ENCODE assay signal across 8 mouse cellular contexts in genomic region chr1:34237211-34237610, GRCm38 (mm10).
DNase-seq lines count a peak whose midpoint lies in the region; ATAC-seq and TF ChIP-seq lines count a peak whose summit lies in the region.

No protein-coding gene starts in this region.

- H3K36me3 ChIP-seq in liver, adult 2 months (ENCODE audit: control insufficient read depth, insufficient read depth, low read length): no peaks in the 10 kb centered on the region
- H3K36me3 ChIP-seq in intestine, postnatal 0 days (ENCODE audit: control insufficient read depth, insufficient read depth): peaks cover under 1% of the 10 kb centered on the region; the same call in 1 of the 2 replicates
- H3K36me3 ChIP-seq in neural tube, embryonic 12.5 days: no peaks in the 10 kb centered on the region

- WGBS in liver, adult 2 months: 18% methylated on average over 14 of the region's 14 CpGs
- WGBS in intestine, postnatal 0 days: 45% methylated on average over 14 of the region's 14 CpGs
- WGBS in neural tube, embryonic 12.5 days: 59% methylated on average over 14 of the region's 14 CpGs

- H3K79me2 ChIP-seq in liver, adult 2 months (ENCODE audit: control insufficient read depth, insufficient read depth, low read length): 0 out of 2 replicates have a peak, but pooled peaks cover 3% of the 10 kb centered on the region

- DNase-seq in liver, adult 2 months (ENCODE audit: extremely low read depth, low read depth, low spot score): no peak
- DNase-seq in liver: no peak
- no peak for DNase-seq in urinary bladder, postnatal 4 days (ENCODE audit: low spot score in 2 of 2)
- no peak for DNase-seq in adrenal gland, postnatal 36 days
- DNase-seq in layer of hippocampus, adult 9-10 months (ENCODE audit: low spot score): no peak

- no peaks in the 10 kb centered on the region for H3K9me3 ChIP-seq in intestine, postnatal 0 days (ENCODE audit: control insufficient read depth)
- H3K9me3 ChIP-seq in neural tube, embryonic 12.5 days: no peaks in the 10 kb centered on the region

- no peaks in the 10 kb centered on the region for H3K27me3 ChIP-seq in liver, adult 2 months (ENCODE audit: control insufficient read depth, insufficient read depth, low read length)
- no peaks in the 10 kb centered on the region for H3K27me3 ChIP-seq in intestine, postnatal 0 days (replicated peaks; ENCODE audit: control insufficient read depth, insufficient read depth, low read length)
- H3K27me3 ChIP-seq in neural tube, embryonic 12.5 days (replicated peaks): no peaks in the 10 kb centered on the region

- TF ChIP-seq POLR2A in liver, adult 2 months (IDR thresholded peaks at IDR 0.05; ENCODE audit: extremely low read depth, insufficient read depth, low read length): no peak
- no peak for TF ChIP-seq POLR2A in embryonic fibroblast, embryonic 13.5 days (IDR thresholded peaks at IDR 0.05; ENCODE audit: low read depth, low read length)

- H3K4me3 ChIP-seq in liver, adult 2 months (ENCODE audit: insufficient read depth, low read depth, low read length): peak overlapping the region; percentile 58
- peak overlapping the region; percentile 57 for H3K4me3 ChIP-seq in embryonic fibroblast, embryonic 13.5 days (ENCODE audit: insufficient read depth, low read length)
- peak overlapping the region; percentile 53 for H3K4me3 ChIP-seq in intestine, postnatal 0 days (ENCODE audit: low read depth, low read length)
- no peak overlapping the region for H3K4me3 ChIP-seq in neural tube, embryonic 12.5 days

- H3K27ac ChIP-seq in liver, adult 2 months (replicated peaks; ENCODE audit: insufficient read depth, low read depth, low read length): peak overlapping the region; percentile 88
- no peak overlapping the region for H3K27ac ChIP-seq in embryonic fibroblast, embryonic 13.5 days (ENCODE audit: insufficient read depth, low read length)
- 0 out of 2 replicates have a peak overlapping the region, but pooled peaks have one; percentile 15 for H3K27ac ChIP-seq in intestine, postnatal 0 days (ENCODE audit: low read depth, low read length)
- no peak overlapping the region for H3K27ac ChIP-seq in neural tube, embryonic 12.5 days

- H3K4me2 ChIP-seq in intestine, postnatal 0 days (replicated peaks; ENCODE audit: low read depth): peak overlapping the region; percentile 89
- H3K4me2 ChIP-seq in neural tube, embryonic 12.5 days (replicated peaks): peak overlapping the region; percentile 76

- TF ChIP-seq CTCF in liver, adult 2 months (IDR thresholded peaks at IDR 0.05; ENCODE audit: low read depth, low read length): no peak
- TF ChIP-seq CTCF in embryonic fibroblast, embryonic 13.5 days (IDR thresholded peaks at IDR 0.05; ENCODE audit: borderline replicate concordance, insufficient read depth, low read length): no peak
- no peak for TF ChIP-seq CTCF in intestine, postnatal 0 days (IDR thresholded peaks at IDR 0.05; ENCODE audit: low read depth)

- peaks cover 4% of the 10 kb centered on the region; the same call in 1 of the 2 replicates for H3K4me1 ChIP-seq in liver, adult 2 months (ENCODE audit: control insufficient read depth, insufficient read depth, low read length)
- peaks cover 8% of the 10 kb centered on the region for H3K4me1 ChIP-seq in embryonic fibroblast, embryonic 13.5 days (ENCODE audit: control insufficient read depth, insufficient read depth, low read length)
- no peaks in the 10 kb centered on the region for H3K4me1 ChIP-seq in intestine, postnatal 0 days (replicated peaks; ENCODE audit: control insufficient read depth, insufficient read depth, low read length)
- peaks cover 25% of the 10 kb centered on the region for H3K4me1 ChIP-seq in neural tube, embryonic 12.5 days

- 0 out of 2 replicates have a peak, but pooled peaks have one; percentile 1 for ATAC-seq in intestine, postnatal 0 days
- ATAC-seq in neural tube, embryonic 12.5 days (ENCODE audit: low FRiP score, low read depth): no peak

- H3K9ac ChIP-seq in liver, adult 2 months (ENCODE audit: low read depth, low read length): peak overlapping the region; percentile 71
- peak overlapping the region; percentile 46; the same call in 1 of the 2 replicates for H3K9ac ChIP-seq in intestine, postnatal 0 days (ENCODE audit: low read depth, low read length)
- no peak overlapping the region for H3K9ac ChIP-seq in neural tube, embryonic 12.5 days

Comparison
In these comparisons a context has a peak if more than half of its experiments do, and no peak if none do; other contexts are left out.
1. H3K27ac ChIP-seq: peak in liver, adult 2 months (single experiment) and intestine, postnatal 0 days (single experiment); none in embryonic fibroblast, embryonic 13.5 days (single experiment) and neural tube, embryonic 12.5 days (single experiment).